Mouse (Mus musculus) CD8-positive naive resting alpha-beta T cell, adult 2 months (primary cell): Measurements from ENCODE around the gene Vmn2r99.

Experiments
- DNase-seq, 2 experiments: peaks; one replicate each; pipeline ENCODE4 v3.0.0; 2022; ENCODE audit warnings: low read depth in 2 of 2, low spot score in 2 of 2

Vmn2r99 gene

DNA sequence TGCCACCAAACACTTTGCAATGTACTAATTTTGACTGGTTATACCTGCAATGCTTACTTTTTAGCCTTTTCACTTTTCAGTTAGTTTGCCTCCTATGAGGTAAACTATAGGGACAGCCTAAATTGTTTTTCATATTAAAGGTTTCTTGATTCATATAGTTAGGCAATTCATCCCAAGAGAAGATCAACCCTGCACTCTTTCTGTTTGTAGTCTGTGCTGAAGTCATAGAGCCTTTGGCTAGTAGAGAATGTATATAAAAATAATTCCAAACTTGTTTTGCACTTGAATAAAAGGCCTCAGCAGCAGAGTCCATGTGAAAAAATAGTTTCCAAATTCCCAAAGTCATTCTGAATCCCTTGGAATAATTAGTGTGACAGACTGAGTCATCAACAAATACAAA, at the start of gene Vmn2r99:
Gene Vmn2r99, plus strand, starts transcription at position 301 of the 400 bp plus-strand sequence.
- DNase-seq = no peak

DNA sequence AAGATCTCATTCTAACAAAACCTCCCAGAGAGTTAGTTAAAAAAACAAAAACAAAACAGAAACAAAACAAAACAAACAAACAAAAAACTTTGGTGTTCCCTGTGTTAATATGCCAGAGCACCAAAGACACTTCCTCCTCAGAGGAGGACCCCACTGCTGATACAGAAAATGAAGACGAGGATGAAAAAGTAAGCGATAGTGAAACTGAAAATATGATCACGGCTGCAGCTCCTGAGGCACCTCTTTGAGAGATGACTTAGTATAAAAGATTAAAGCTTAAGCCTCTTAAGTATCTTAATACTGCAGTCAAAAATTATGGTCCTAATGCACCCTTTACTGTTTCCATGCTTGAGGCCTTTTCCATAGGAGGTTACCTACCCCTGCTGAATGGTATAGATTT, 75.9 kb downstream of the Vmn2r99 start:
- no peak for DNase-seq

GRCm38 (mm10) chr17:19444932-19445331, 83.2 kb downstream of the Vmn2r99 start:
- DNase-seq = no peak
